Mouse (Mus musculus) limb, embryonic 15.5 days (tissue): ENCODE measurements at regions not wholly inside any gene's neighbourhood (a gene's known extent, or its start where the extent isn't known, plus 50 kb on each side); places are given as distances from the start of the nearest gene placed in this dataset.

ENCODE experiments used
- ATAC-seq: fragments of 200-750 bp; cut with Nextera tagmentation; 2 replicates; pipeline ENCODE4 v1.8.0; 2017; ENCODE audit warnings: low read depth, moderate TSS enrichment; ENCODE audit not compliant: insufficient number of reproducible peaks, low FRiP score, low TSS enrichment
- H3K27ac ChIP-seq: fragments of 300-500 bp; sonication (generic); 2 replicates; pipeline ENCODE4 v1.5.1; 2015; ENCODE audit warnings: moderate library complexity, mild to moderate bottlenecking, inconsistent platforms
- H3K27me3 ChIP-seq: fragments of 300-500 bp; sonication (generic); 2 replicates; pipeline ENCODE4 v1.6.1; 2015; ENCODE audit warnings: inconsistent platforms
- H3K36me3 ChIP-seq: fragments of 300-500 bp; sonication (generic); 2 replicates; pipeline ENCODE4 v1.6.1; 2015; ENCODE audit warnings: inconsistent platforms
- H3K4me1 ChIP-seq: fragments of 300-500 bp; sonication (generic); 2 replicates; pipeline ENCODE4 v1.6.1; 2015; ENCODE audit warnings: inconsistent platforms
- H3K4me2 ChIP-seq: fragments of 300-500 bp; sonication (generic); 2 replicates; pipeline ENCODE4 v1.6.1; 2015; ENCODE audit warnings: mild to moderate bottlenecking, inconsistent platforms
- H3K4me3 ChIP-seq: fragments of 300-500 bp; sonication (generic); 2 replicates; pipeline ENCODE4 v1.5.1; 2015; ENCODE audit warnings: mild to moderate bottlenecking, inconsistent platforms
- H3K9ac ChIP-seq: fragments of 300-500 bp; sonication (generic); 2 replicates; pipeline ENCODE4 v1.6.1; 2015; ENCODE audit warnings: inconsistent platforms
- H3K9me3 ChIP-seq: fragments of 300-500 bp; sonication (generic); 2 replicates; pipeline ENCODE4 v1.6.1; 2016; ENCODE audit warnings: inconsistent platforms
- WGBS: fragments of 180-500 bp; shearing (Covaris S2); methylation state at CpG from one replicate; pipeline ENCODE4 v1.1.7; 2015; 5-methylcytosine and 5-hydroxymethylcytosine counted together

DNA sequence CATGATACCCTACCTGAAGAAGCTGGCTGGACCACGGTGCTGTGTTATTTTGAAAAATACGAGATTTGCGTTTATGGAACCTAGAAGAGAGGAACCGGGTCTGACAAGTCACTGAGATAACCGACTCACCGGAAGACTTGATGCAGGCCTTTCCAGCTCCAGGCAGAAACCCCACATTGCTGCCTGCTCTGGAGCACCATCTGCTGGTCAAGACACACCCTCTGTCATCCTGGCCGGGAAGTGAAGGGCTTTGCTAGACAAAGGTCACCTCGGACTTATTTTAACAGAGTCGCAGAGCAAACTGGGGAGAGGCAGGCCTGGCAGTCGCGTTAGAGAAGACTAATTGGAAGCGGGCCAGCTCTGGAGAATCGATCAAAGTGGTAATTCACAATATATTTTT lies 497.4 kb upstream of the Pkn2 start:
- Histone ChIP-seq H3K36me3 (no peaks in the 10 kb centered on the region), H3K9ac (no peak overlapping the region), H3K4me1 (0 out of 2 replicates have a peak, but pooled peaks cover 9% of the 10 kb centered on the region), H3K4me3 (no peak overlapping the region), H3K9me3 (no peaks in the 10 kb centered on the region), H3K27me3 (peaks cover 3% of the 10 kb centered on the region; the same call in 1 of the 2 replicates), H3K4me2 (no peak overlapping the region), H3K27ac (no peak overlapping the region)
- ATAC-seq, result no peak
- WGBS, result 9% methylated on average over 13 of the region's 13 CpGs

DNA sequence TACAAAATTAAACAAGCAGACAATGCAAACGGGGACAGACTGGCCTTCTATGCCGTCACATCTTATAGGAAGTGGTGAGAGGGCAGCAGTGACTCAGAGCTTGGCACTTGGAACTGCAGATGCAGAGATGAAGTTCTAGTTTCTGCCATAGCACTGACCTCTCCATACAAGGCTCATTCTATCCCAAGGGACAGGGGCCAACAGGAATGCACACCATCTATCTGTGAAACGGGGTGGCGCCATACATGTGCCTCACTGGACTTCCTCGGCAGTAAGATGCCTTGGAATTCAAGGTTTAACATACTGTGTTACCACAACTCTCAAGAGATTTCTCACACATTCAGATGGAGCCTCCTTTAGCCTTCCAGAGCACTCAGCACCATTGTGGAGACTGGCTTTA lies 495.6 kb upstream of the Pkn2 start:
- no peaks in the 10 kb centered on the region for H3K9me3 ChIP-seq
- no peaks in the 10 kb centered on the region for H3K36me3 ChIP-seq
- no peak overlapping the region for H3K4me2 ChIP-seq
- H3K4me3 ChIP-seq, result no peak overlapping the region
- WGBS, result 86% methylated on average over 5 of the region's 5 CpGs
- no peak overlapping the region for H3K27ac ChIP-seq
- no peak overlapping the region for H3K9ac ChIP-seq
- peaks cover 3% of the 10 kb centered on the region; the same call in 1 of the 2 replicates for H3K27me3 ChIP-seq
- H3K4me1 ChIP-seq, result 0 out of 2 replicates have a peak, but pooled peaks cover 9% of the 10 kb centered on the region
- no peak for ATAC-seq

- peaks cover 3% of the 10 kb centered on the region; the same call in 1 of the 2 replicates for H3K27me3 ChIP-seq
- H3K4me2 ChIP-seq, result no peak overlapping the region
- H3K27ac ChIP-seq, result peak overlapping the region; percentile 30; the same call in 1 of the 2 replicates
- no peaks in the 10 kb centered on the region for H3K36me3 ChIP-seq
- H3K4me1 ChIP-seq, result 0 out of 2 replicates have a peak, but pooled peaks cover 9% of the 10 kb centered on the region
- ATAC-seq, result no peak
- WGBS, result 30% methylated on average over 10 of the region's 10 CpGs
- no peaks in the 10 kb centered on the region for H3K9me3 ChIP-seq
- no peak overlapping the region for H3K9ac ChIP-seq
- no peak overlapping the region for H3K4me3 ChIP-seq
Observed at GRCm38 (mm10) chr3:143375527-143376061, 493.8 kb upstream of the Pkn2 start.

DNA sequence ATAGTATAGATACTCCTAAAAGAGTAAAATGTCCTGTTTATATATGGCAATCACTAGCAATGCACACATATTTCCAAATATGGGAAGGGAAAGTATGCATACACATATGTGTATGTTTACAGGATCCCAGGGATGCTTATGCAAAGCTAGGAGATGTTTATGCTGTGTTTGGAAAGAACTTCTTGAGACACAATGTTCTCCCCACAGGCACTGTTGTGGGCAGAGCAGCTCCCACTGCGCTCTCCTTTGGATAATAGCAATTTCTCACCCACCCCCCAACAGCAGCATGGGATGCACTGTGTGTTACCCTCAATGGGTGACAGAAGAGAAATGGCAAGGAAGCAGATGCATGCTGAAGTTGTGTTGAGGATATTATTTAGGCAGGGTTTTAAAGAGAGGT lies 491.7 kb upstream of the Pkn2 start:
- 0 out of 2 replicates have a peak, but pooled peaks cover 9% of the 10 kb centered on the region for H3K4me1 ChIP-seq
- no peak overlapping the region for H3K4me3 ChIP-seq
- H3K36me3 ChIP-seq, result no peaks in the 10 kb centered on the region
- H3K27me3 ChIP-seq, result peaks cover 3% of the 10 kb centered on the region; the same call in 1 of the 2 replicates
- 97% methylated on average over 1 of the region's 1 CpGs for WGBS
- H3K4me2 ChIP-seq, result no peak overlapping the region
- no peaks in the 10 kb centered on the region for H3K9me3 ChIP-seq
- H3K9ac ChIP-seq, result no peak overlapping the region
- no peak for ATAC-seq
- no peak overlapping the region for H3K27ac ChIP-seq

DNA sequence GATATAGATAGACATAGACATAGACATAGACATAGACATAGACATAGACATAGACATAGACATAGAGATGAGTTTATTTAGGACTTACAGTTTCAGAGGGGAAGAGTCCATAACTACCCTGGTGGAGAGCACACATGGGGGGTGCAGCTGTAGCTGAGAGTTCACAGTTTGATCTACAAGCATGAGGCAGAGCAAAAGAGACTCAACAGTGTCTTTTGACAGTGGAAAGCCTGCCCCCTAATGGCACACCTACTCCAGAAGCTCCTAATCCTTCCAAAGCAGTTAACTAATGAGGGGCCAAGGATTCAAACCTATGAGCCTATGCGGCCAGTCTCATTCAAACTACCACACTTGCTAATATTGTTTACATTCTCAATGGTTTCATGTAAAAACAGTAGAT lies 487.2 kb upstream of the Pkn2 start:
- H3K27me3 ChIP-seq, result no peaks in the 10 kb centered on the region
- no peaks in the 10 kb centered on the region for H3K36me3 ChIP-seq
- no peak overlapping the region for H3K4me3 ChIP-seq
- H3K27ac ChIP-seq, result no peak overlapping the region
- WGBS, result 90% methylated on average over 1 of the region's 1 CpGs
- no peaks in the 10 kb centered on the region for H3K4me1 ChIP-seq
- H3K4me2 ChIP-seq, result no peak overlapping the region
- no peak overlapping the region for H3K9ac ChIP-seq
- ATAC-seq, result no peak
- H3K9me3 ChIP-seq, result no peaks in the 10 kb centered on the region

- Histone ChIP-seq H3K9me3 (no peaks in the 10 kb centered on the region), H3K9ac (no peak overlapping the region), H3K27me3 (no peaks in the 10 kb centered on the region), H3K27ac (no peak overlapping the region), H3K36me3 (no peaks in the 10 kb centered on the region), H3K4me2 (no peak overlapping the region), H3K4me1 (no peaks in the 10 kb centered on the region), H3K4me3 (no peak overlapping the region)
- ATAC-seq, result no peak
- WGBS, result 86% methylated on average over 7 of the region's 7 CpGs
Observed at GRCm38 (mm10) chr3:143340032-143340431, 458.2 kb upstream of the Pkn2 start.

DNA sequence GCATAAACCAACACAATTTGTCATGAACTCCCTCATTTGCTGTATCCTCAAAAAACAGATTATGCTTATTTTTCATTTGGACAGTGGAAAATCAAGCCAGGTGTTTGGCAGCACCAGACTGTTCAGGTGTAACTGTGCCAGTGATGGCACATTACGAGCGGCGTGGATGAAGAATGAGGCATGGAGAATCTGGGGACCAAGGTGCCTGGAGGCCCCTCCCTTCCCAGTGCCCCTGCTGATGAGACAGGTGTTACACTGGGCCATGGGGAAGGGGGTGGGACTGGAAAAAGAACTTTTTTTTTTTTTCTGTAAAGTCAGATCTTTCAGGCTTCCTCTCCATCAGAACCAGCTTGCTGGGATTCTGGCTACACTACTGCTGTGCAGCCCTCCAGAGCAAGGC lies 451.5 kb upstream of the Pkn2 start:
- no peak for ATAC-seq
- Histone ChIP-seq H3K4me2 (no peak overlapping the region), H3K4me1 (no peaks in the 10 kb centered on the region), H3K9me3 (no peaks in the 10 kb centered on the region), H3K4me3 (no peak overlapping the region), H3K9ac (no peak overlapping the region), H3K27me3 (no peaks in the 10 kb centered on the region), H3K27ac (no peak overlapping the region), H3K36me3 (no peaks in the 10 kb centered on the region)
- 95% methylated on average over 3 of the region's 3 CpGs for WGBS

DNA sequence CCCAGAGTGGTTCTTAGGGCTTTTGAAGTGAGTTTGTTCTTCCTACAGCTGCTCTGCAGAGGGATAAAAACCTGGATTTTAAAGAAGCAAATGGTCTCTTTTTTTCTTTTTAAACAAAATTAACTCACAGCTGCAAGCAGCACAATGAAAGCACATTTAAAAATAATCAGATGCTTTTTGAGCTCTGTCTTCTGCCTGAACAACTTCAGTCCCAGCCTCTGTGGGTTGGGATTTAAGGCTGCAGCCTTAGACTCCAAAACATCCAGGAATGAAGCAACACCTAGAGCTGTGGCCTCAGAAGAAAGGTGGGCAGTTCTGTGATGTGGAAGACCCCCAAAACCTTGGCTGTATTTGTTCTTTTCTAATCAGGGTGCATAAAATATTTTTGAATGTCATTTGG lies 446.7 kb upstream of the Pkn2 start:
- Histone ChIP-seq H3K4me2 (no peak overlapping the region), H3K4me1 (no peaks in the 10 kb centered on the region), H3K4me3 (no peak overlapping the region), H3K9me3 (no peaks in the 10 kb centered on the region), H3K27ac (no peak overlapping the region), H3K36me3 (no peaks in the 10 kb centered on the region), H3K9ac (no peak overlapping the region), H3K27me3 (no peaks in the 10 kb centered on the region)
- no peak for ATAC-seq

- WGBS, result 58% methylated on average over 4 of the region's 4 CpGs
- no peak for ATAC-seq
Observed at GRCm38 (mm10) chr3:143327652-143328051, 445.8 kb upstream of the Pkn2 start.

DNA sequence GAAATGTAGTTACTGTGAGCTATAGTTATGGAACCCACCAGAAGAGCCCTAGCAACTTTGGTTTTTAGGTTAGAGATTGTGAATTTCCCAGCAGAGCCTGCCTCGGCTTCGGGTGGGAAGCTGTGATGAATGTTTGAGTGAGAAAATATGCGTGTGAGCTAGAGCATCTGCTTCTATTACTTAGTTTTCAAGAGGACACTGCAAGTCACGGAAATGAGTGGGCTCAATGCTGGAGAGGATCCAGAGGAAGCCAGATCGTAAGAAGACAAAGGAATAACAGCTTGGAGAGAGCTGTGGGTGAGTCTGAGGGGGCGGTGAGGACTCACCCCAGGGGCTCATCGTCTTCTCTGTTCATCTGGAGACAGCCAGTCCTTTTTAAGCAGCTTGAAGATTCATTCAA lies 434.7 kb upstream of the Pkn2 start:
- Histone ChIP-seq H3K9me3 (no peaks in the 10 kb centered on the region), H3K4me2 (no peak overlapping the region), H3K27ac (no peak overlapping the region), H3K36me3 (no peaks in the 10 kb centered on the region), H3K4me1 (no peaks in the 10 kb centered on the region), H3K4me3 (no peak overlapping the region), H3K9ac (no peak overlapping the region), H3K27me3 (no peaks in the 10 kb centered on the region)
- no peak for ATAC-seq
- 56% methylated on average over 7 of the region's 7 CpGs for WGBS

More at GRCm38 (mm10) chr3:143327652-143328051, 445.8 kb upstream of the Pkn2 start:
- Histone ChIP-seq H3K4me1 (no peaks in the 10 kb centered on the region), H3K9ac (no peak overlapping the region), H3K4me3 (no peak overlapping the region), H3K36me3 (no peaks in the 10 kb centered on the region), H3K27ac (no peak overlapping the region), H3K4me2 (no peak overlapping the region), H3K27me3 (no peaks in the 10 kb centered on the region), H3K9me3 (no peaks in the 10 kb centered on the region)

- Histone ChIP-seq H3K4me1 (no peaks in the 10 kb centered on the region), H3K27ac (no peak overlapping the region), H3K36me3 (no peaks in the 10 kb centered on the region), H3K4me3 (no peak overlapping the region), H3K4me2 (no peak overlapping the region), H3K9ac (no peak overlapping the region), H3K27me3 (no peaks in the 10 kb centered on the region), H3K9me3 (no peaks in the 10 kb centered on the region)
- 74% methylated on average over 4 of the region's 4 CpGs for WGBS
- ATAC-seq, result no peak
Observed at GRCm38 (mm10) chr3:143291793-143292192, 410.0 kb upstream of the Pkn2 start.

GRCm38 (mm10) chr3:143264132-143264531 lies 382.3 kb upstream of the Pkn2 start:
- Histone ChIP-seq H3K27ac (no peak overlapping the region), H3K9me3 (no peaks in the 10 kb centered on the region), H3K27me3 (no peaks in the 10 kb centered on the region), H3K4me1 (no peaks in the 10 kb centered on the region), H3K4me2 (no peak overlapping the region), H3K4me3 (no peak overlapping the region), H3K9ac (no peak overlapping the region), H3K36me3 (no peaks in the 10 kb centered on the region)
- no peak for ATAC-seq
- WGBS, result 88% methylated on average over 6 of the region's 6 CpGs

DNA sequence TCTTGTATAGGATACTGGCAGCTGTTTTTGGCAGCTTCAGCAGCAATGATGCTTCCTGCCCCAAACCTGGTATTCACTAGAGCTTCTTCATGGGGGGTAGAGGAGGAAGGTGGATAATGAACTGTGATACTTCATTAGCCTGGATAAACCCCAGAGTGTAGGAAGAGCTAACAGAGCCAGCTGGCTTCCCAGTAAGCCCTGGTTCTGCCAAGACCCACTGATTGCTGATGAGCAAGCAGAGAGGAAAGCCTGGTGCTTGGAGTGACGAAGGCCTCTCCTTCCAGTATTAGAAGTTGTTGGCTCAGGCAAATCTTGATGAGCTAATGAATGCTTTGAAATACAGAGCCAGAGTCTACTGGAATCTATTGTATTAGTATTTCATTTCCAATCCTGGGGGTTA lies 370.8 kb upstream of the Pkn2 start:
- no peaks in the 10 kb centered on the region for H3K4me1 ChIP-seq

More for the DNA sequence above, 370.8 kb upstream of the Pkn2 start:
- no peaks in the 10 kb centered on the region for H3K27me3 ChIP-seq
- no peak overlapping the region for H3K27ac ChIP-seq
- no peak for ATAC-seq
- no peaks in the 10 kb centered on the region for H3K9me3 ChIP-seq
- H3K36me3 ChIP-seq, result no peaks in the 10 kb centered on the region
- no peak overlapping the region for H3K9ac ChIP-seq
- no peak overlapping the region for H3K4me2 ChIP-seq
- no peak overlapping the region for H3K4me3 ChIP-seq
- WGBS, result 83% methylated on average over 1 of the region's 1 CpGs
